21 mouse cellular contexts compared by ENCODE assay signal in genomic region chr8:83076621-83077020, GRCm38 (mm10).
DNase-seq lines count a peak whose midpoint lies in the region; ATAC-seq lines count a peak whose summit lies in the region.
"Had no signal": no experiment of that assay in that cellular context is flagged by ENCODE, and none has a peak within 500 bp of the region (broad histone marks: within the 10 kb centered on the region; RNA-seq: fewer than 3 reads in every experiment).

No protein-coding gene starts in this region.

- H3K9ac ChIP-seq in hindbrain, embryonic 15.5 days = no peak overlapping the region
- H3K9ac ChIP-seq in limb, embryonic 11.5 days (ENCODE audit: low read length) = no peak overlapping the region
- H3K9ac ChIP-seq: forebrain, embryonic 13.5 days had no signal

- H3K4me1 ChIP-seq in hindbrain, embryonic 15.5 days (replicated peaks) = no peaks in the 10 kb centered on the region
- H3K4me1 ChIP-seq in hindbrain, embryonic 10.5 days (replicated peaks) = peaks cover 5% of the 10 kb centered on the region; the same call in 1 of the 2 replicates
- peaks cover 10% of the 10 kb centered on the region; the same call in 1 of the 2 replicates for H3K4me1 ChIP-seq in limb, embryonic 11.5 days (ENCODE audit: control insufficient read depth, insufficient read depth, low read length)
- H3K4me1 ChIP-seq in limb, embryonic 10.5 days = peaks cover 18% of the 10 kb centered on the region
- H3K4me1 ChIP-seq: forebrain, embryonic 13.5 days had no signal

- no peak overlapping the region for H3K4me3 ChIP-seq in hindbrain, embryonic 15.5 days
- H3K4me3 ChIP-seq in hindbrain, embryonic 10.5 days = no peak overlapping the region
- H3K4me3 ChIP-seq in limb, embryonic 11.5 days (ENCODE audit: low read depth, low read length) = no peak overlapping the region
- H3K4me3 ChIP-seq in limb, embryonic 10.5 days = no peak overlapping the region
- H3K4me3 ChIP-seq: forebrain, embryonic 10.5 days; forebrain, embryonic 13.5 days had no signal

- no peak overlapping the region for H3K27ac ChIP-seq in hindbrain, embryonic 15.5 days (replicated peaks)
- no peak overlapping the region for H3K27ac ChIP-seq in hindbrain, embryonic 10.5 days
- no peak overlapping the region for H3K27ac ChIP-seq in limb, embryonic 11.5 days (replicated peaks; ENCODE audit: low read depth, low read length)
- no peak overlapping the region for H3K27ac ChIP-seq in limb, embryonic 10.5 days
- H3K27ac ChIP-seq: forebrain, embryonic 10.5 days; forebrain, embryonic 13.5 days had no signal

- no peaks in the 10 kb centered on the region for H3K9me3 ChIP-seq in hindbrain, embryonic 15.5 days
- no peaks in the 10 kb centered on the region for H3K9me3 ChIP-seq in hindbrain, embryonic 10.5 days
- no peaks in the 10 kb centered on the region for H3K9me3 ChIP-seq in limb, embryonic 11.5 days (ENCODE audit: control insufficient read depth, low read length)
- no peaks in the 10 kb centered on the region for H3K9me3 ChIP-seq in limb, embryonic 10.5 days (replicated peaks)
- H3K9me3 ChIP-seq: forebrain, embryonic 10.5 days; forebrain, embryonic 13.5 days had no signal

- H3K27me3 ChIP-seq in hindbrain, embryonic 15.5 days = no peaks in the 10 kb centered on the region
- H3K27me3 ChIP-seq in hindbrain, embryonic 10.5 days (ENCODE audit: insufficient read depth, poor library complexity, severe bottlenecking) = no peaks in the 10 kb centered on the region
- no peaks in the 10 kb centered on the region for H3K27me3 ChIP-seq in limb, embryonic 11.5 days (ENCODE audit: control insufficient read depth, insufficient read depth, low read length)
- no peaks in the 10 kb centered on the region for H3K27me3 ChIP-seq in limb, embryonic 10.5 days (ENCODE audit: low read depth, poor library complexity, severe bottlenecking)
- H3K27me3 ChIP-seq: forebrain, embryonic 13.5 days had no signal

- peak; percentile 34; the same call in 1 of the 2 replicates for ATAC-seq in hindbrain, embryonic 15.5 days (ENCODE audit: low FRiP score, low read depth)
- 0 out of 2 replicates have a peak, but pooled peaks have one; percentile 39 for ATAC-seq in limb, embryonic 11.5 days (ENCODE audit: insufficient number of reproducible peaks, low FRiP score, low TSS enrichment, low read depth)
- ATAC-seq: forebrain, embryonic 13.5 days; forebrain, embryonic 16.5 days; hindbrain, embryonic 16.5 days; inflammation-experienced regulatory T-cells, adult 6 months; intestine, embryonic 16.5 days had no signal

- 94% methylated on average over 1 of the region's 1 CpGs for WGBS in hindbrain, embryonic 15.5 days
- 100% methylated on average over 1 of the region's 1 CpGs for WGBS in hindbrain, embryonic 10.5 days
- 88% methylated on average over 1 of the region's 1 CpGs for whole genome bisulfite sequencing in limb, embryonic 11.5 days
- 100% methylated on average over 1 of the region's 1 CpGs for WGBS in limb, embryonic 10.5 days

- intact Hi-C loops in heart, postnatal 14 days (cut with DNase I) = no loop called here

- no peak overlapping the region for H3K4me2 ChIP-seq in hindbrain, embryonic 15.5 days
- H3K4me2 ChIP-seq in limb, embryonic 11.5 days (ENCODE audit: low read depth, severe bottlenecking) = no peak overlapping the region
- H3K4me2 ChIP-seq: forebrain, embryonic 13.5 days; heart, embryonic 11.5 days had no signal

- no peaks in the 10 kb centered on the region for H3K36me3 ChIP-seq in hindbrain, embryonic 15.5 days
- H3K36me3 ChIP-seq in hindbrain, embryonic 10.5 days = no peaks in the 10 kb centered on the region
- no peaks in the 10 kb centered on the region for H3K36me3 ChIP-seq in limb, embryonic 11.5 days (ENCODE audit: control insufficient read depth, insufficient read depth, low read length)
- no peaks in the 10 kb centered on the region for H3K36me3 ChIP-seq in limb, embryonic 10.5 days
- H3K36me3 ChIP-seq: forebrain, embryonic 10.5 days had no signal

- peak; percentile 85 for DNase-seq in heart, adult 11 months
- DNase-seq in heart, postnatal 14 days = no peak
- no peak for DNase-seq in hindbrain, embryonic 10.5 days (ENCODE audit: low spot score)
- no peak for DNase-seq in limb, embryonic 11.5 days (ENCODE audit: low spot score)
- no peak for DNase-seq in limb, embryonic 10.5 days (ENCODE audit: low spot score)
- DNase-seq: adrenal gland, postnatal 10 days; adrenal gland, postnatal 36 days; cerebellum, adult 18-20 months; cerebellum, adult 9-10 months; cerebellum, postnatal 14 days; gastrocnemius, postnatal 10 days; heart, adult 18-20 months; heart, postnatal 36 days had no signal
